Comparison of ENCODE assay signal across 8 mouse cellular contexts in the genomic region with DNA sequence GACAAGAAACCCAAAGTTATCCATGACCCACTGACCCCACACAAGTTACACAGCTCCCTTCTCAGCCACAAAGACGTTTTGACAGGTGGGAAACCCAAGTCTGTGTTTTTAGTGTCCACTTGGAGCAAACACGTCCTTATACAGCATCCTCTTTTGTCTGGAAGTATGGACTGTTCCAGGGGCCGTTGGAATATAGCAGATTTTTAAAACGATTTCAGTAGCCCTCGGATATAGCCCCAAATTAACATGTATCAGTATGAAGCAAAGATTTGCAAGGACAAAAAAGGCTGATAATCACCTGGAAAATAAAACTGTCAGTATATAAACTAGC. TPM values are rescaled to one million over a fixed set of nuclear protein-coding genes. Genes with fewer than 3 reads are reported as not detected.
DNase-seq lines count a peak whose midpoint lies in the region; ATAC-seq and TF ChIP-seq lines count a peak whose summit lies in the region.

No protein-coding gene starts in this region.

- TF ChIP-seq CTCF in gastrocnemius, adult 2 months (IDR thresholded peaks at IDR 0.05): no peak
- TF ChIP-seq CTCF in testis, adult 2 months (IDR thresholded peaks at IDR 0.05; ENCODE audit: control insufficient read depth, insufficient read depth, insufficient replicate concordance, low read depth, low read length): no peak

- ATAC-seq in liver, embryonic 12.5 days: no peak; the same call in 1 of the 2 replicates
- ATAC-seq in activated CD4-positive, CD25-positive, alpha-beta regulatory T cell, adult 4 months: no peak

- WGBS in liver, embryonic 12.5 days (ENCODE audit: insufficient replicate concordance): 42% methylated on average over 5 of the region's 5 CpGs

- peak overlapping the region; percentile 84; the same call in 1 of the 2 replicates for H3K9ac ChIP-seq in liver, embryonic 12.5 days

- H3K9me3 ChIP-seq in liver, embryonic 12.5 days (replicated peaks): no peaks in the 10 kb centered on the region

- H3K4me2 ChIP-seq in liver, embryonic 12.5 days: peak overlapping the region; percentile 82

- no peak for DNase-seq in gastrocnemius, adult 2 months
- no peak for DNase-seq in gastrocnemius, postnatal 4 days (ENCODE audit: low spot score in 2 of 2)
- no peak for DNase-seq in testis, postnatal 14 days (ENCODE audit: low spot score)
- no peak for DNase-seq in adrenal gland, postnatal 25 days
- no peak for DNase-seq in T-cell, adult 2 months (ENCODE audit: low spot score)

- peaks cover 2% of the 10 kb centered on the region; the same call in 1 of the 2 replicates for H3K4me1 ChIP-seq in testis, adult 2 months (ENCODE audit: control insufficient read depth, insufficient read depth, low read length)
- peaks cover 14% of the 10 kb centered on the region for H3K4me1 ChIP-seq in liver, embryonic 12.5 days

- no peak for TF ChIP-seq POLR2A in testis, adult 2 months (IDR thresholded peaks at IDR 0.05; ENCODE audit: control insufficient read depth, low read depth, low read length)

- peak overlapping the region; percentile 80 for H3K4me3 ChIP-seq in gastrocnemius, adult 2 months
- peak overlapping the region; percentile 96 for H3K4me3 ChIP-seq in testis, adult 2 months (ENCODE audit: control insufficient read depth, low read depth, low read length)
- H3K4me3 ChIP-seq in liver, embryonic 12.5 days: peak overlapping the region; percentile 93

- H3K36me3 ChIP-seq in testis, adult 2 months (ENCODE audit: control insufficient read depth, insufficient read depth, low read length): no peaks in the 10 kb centered on the region
- peaks cover 2% of the 10 kb centered on the region; the same call in 1 of the 2 replicates for H3K36me3 ChIP-seq in liver, embryonic 12.5 days

- H3K27me3 ChIP-seq in testis, adult 2 months (ENCODE audit: control insufficient read depth, insufficient read depth, low read length): no peaks in the 10 kb centered on the region
- no peaks in the 10 kb centered on the region for H3K27me3 ChIP-seq in liver, embryonic 12.5 days (replicated peaks)

- H3K27ac ChIP-seq in gastrocnemius, adult 2 months: no peak overlapping the region
- no peak overlapping the region for H3K27ac ChIP-seq in testis, adult 2 months (ENCODE audit: control insufficient read depth, insufficient read depth, low read depth, low read length)
- no peak overlapping the region for H3K27ac ChIP-seq in liver, embryonic 12.5 days

- intact Hi-C loops in gastrocnemius, adult 2 months (cut with DNase I): loop anchor here (5.0 kb wide), 2 partner anchors 33 to 1262 kb away; a partner anchor contains a TSS

RNA-seq across cellular contexts. Expression of a gene that starts 0.3 kb away (rescaled TPM):
- 10 to 100 TPM; 50.6 to 60.7 TPM for total RNA-seq in gastrocnemius, adult 2 months (2021)
- total RNA-seq in gastrocnemius, postnatal 4 days (2021): 10 to 100 TPM; 36.7 to 40.1 TPM
- 25.1 and 25.4 TPM in 2 replicates for polyA plus RNA-seq in testis, adult 2 months (2012; rRNA removed)
- 22.9 and 23.5 TPM in 2 replicates for polyA plus RNA-seq in liver, embryonic 12.5 days (2016; fragmentation: Nextera tagmentation; extraction: Ambion mirVana)
- total RNA-seq in adrenal gland, postnatal 25 days (2021): 58.1 and 71.2 TPM in 2 replicates
- 100 to 1,000 TPM; 174 to 195 TPM for polyA plus RNA-seq in activated CD4-positive, CD25-positive, alpha-beta regulatory T cell, adult 4 months (2017; shearing (Covaris generic))

RNA-seq across cellular contexts. Expression of a gene that starts 31.3 kb away (rescaled TPM):
- total RNA-seq in gastrocnemius, adult 2 months (2021): 10 to 100 TPM; 20.2 to 22.2 TPM
- total RNA-seq in gastrocnemius, postnatal 4 days (2021): 10 to 100 TPM; 36.7 to 39.7 TPM
- 17.3 and 19.1 TPM in 2 replicates for polyA plus RNA-seq in testis, adult 2 months (2012; rRNA removed)
- 57.4 and 59.2 TPM in 2 replicates for polyA plus RNA-seq in liver, embryonic 12.5 days (2016; fragmentation: Nextera tagmentation; extraction: Ambion mirVana)
- total RNA-seq in adrenal gland, postnatal 25 days (2021): 36.1 and 56.0 TPM in 2 replicates
- polyA plus RNA-seq in activated CD4-positive, CD25-positive, alpha-beta regulatory T cell, adult 4 months (2017; shearing (Covaris generic)): 100 to 1,000 TPM in 1 of 2 experiments, 10 to 100 TPM in 1; 89.5 to 104 TPM

RNA-seq across cellular contexts. Expression of a gene that starts 51.4 kb away (rescaled TPM):
- total RNA-seq in gastrocnemius, adult 2 months (2021): not detected
- under 1 TPM in 1 of 2 experiments, not detected in 1; 0.12 TPM for total RNA-seq in gastrocnemius, postnatal 4 days (2021)
- polyA plus RNA-seq in testis, adult 2 months (2012; rRNA removed): 0.22 and 0.24 TPM in 2 replicates
- polyA plus RNA-seq in liver, embryonic 12.5 days (2016; fragmentation: Nextera tagmentation; extraction: Ambion mirVana): 0.20 and 0.25 TPM in 2 replicates
- not detected in 2 replicates for total RNA-seq in adrenal gland, postnatal 25 days (2021)
- under 1 TPM in 1 of 2 experiments, not detected in 1; 0.34 TPM for polyA plus RNA-seq in activated CD4-positive, CD25-positive, alpha-beta regulatory T cell, adult 4 months (2017; shearing (Covaris generic))
